Mouse (Mus musculus): ENCODE results near the gene 4933417A18Rik.

DNA sequence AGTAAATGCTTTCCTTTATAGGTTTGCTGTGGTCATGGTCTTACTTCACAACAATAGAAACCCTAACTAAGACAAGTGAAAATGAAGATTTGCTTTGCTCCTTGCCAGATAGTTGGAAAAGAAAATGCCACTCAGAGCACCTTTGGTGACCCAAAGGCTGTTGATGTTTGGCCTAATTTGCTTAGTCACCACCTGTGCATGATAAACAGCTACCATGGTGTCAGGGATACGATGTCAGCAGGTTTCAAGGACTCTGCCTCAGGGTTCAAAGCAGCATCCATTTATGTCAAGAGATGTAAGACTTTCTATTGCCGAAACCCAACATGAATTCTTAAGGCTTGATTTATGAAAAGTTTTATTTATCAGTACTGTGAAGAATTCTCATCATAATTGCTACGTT is 53.2 kb downstream of the 4933417A18Rik start:
- no peak for TF ChIP-seq POLR2A (IDR thresholded peaks at IDR 0.05; ENCODE audit: insufficient read depth, low read length)
- no peak for TF ChIP-seq CTCF (IDR thresholded peaks at IDR 0.05; ENCODE audit: low read depth, low read length)
- TF ChIP-seq EP300 (IDR thresholded peaks at IDR 0.05; ENCODE audit: insufficient read depth, low read depth, low read length) = no peak

All from ES-Bruce4 (cell line).